Mouse (Mus musculus) testis, adult 2 months (tissue): ENCODE measurements around the gene Habp2.

Experiments
- CTCF ChIP-seq: fragments of 200-500 bp; IDR thresholded peaks from 2 replicates; pipeline ENCODE4 v1.5.1; 2012; ENCODE audit warnings: low read depth, mild to moderate bottlenecking, inconsistent platforms, low read length, moderate library complexity; ENCODE audit not compliant: control insufficient read depth, insufficient read depth, insufficient replicate concordance
- POLR2A ChIP-seq: fragments of 200-500 bp; IDR thresholded peaks from 2 replicates; pipeline ENCODE4 v1.6.1; 2012; ENCODE audit warnings: low read depth, mild to moderate bottlenecking, inconsistent platforms, low read length, moderate library complexity; ENCODE audit not compliant: control insufficient read depth

GRCm38 (mm10) chr19:56336321-56336720 is 49.4 kb downstream of the Habp2 start:
- no peak for TF ChIP-seq POLR2A
- no peak for TF ChIP-seq CTCF
